Mouse (Mus musculus): Measurements from ENCODE around the gene Cacna1e. TPM values are rescaled to one million over a fixed set of nuclear protein-coding genes. Genes with fewer than 3 reads are reported as not detected.

The Cacna1e gene
- polyA plus RNA-seq, 1 experiment from 2014 or later, result 0.29 TPM

GRCm38 (mm10) chr1:154555811-154556210, 328.5 kb downstream of the Cacna1e start:
- WGBS, result 14% methylated on average over 1 of the region's 1 CpGs
- no peak overlapping the region for H3K9ac ChIP-seq

GRCm38 (mm10) chr1:154553132-154553531, 331.2 kb downstream of the Cacna1e start:
- Histone ChIP-seq H3K4me1 (replicated peaks) (no peaks in the 10 kb centered on the region; the same call in 1 of the 2 replicates), H3K4me2 (no peak overlapping the region), H3K36me3 (no peaks in the 10 kb centered on the region), H3K4me3 (no peak overlapping the region), H3K9ac (no peak overlapping the region), H3K27ac (ENCODE audit: poor library complexity, severe bottlenecking) (no peak overlapping the region), H3K27me3 (replicated peaks) (no peaks in the 10 kb centered on the region), H3K9me3 (replicated peaks) (no peaks in the 10 kb centered on the region)
- no peak for ATAC-seq (ENCODE audit: insufficient number of reproducible peaks, low FRiP score)
- 77% methylated on average over 1 of the region's 1 CpGs for WGBS

More at GRCm38 (mm10) chr1:154555811-154556210, 328.5 kb downstream of the Cacna1e start:
- Histone ChIP-seq H3K4me1 (replicated peaks) (no peaks in the 10 kb centered on the region; the same call in 1 of the 2 replicates), H3K27me3 (replicated peaks) (no peaks in the 10 kb centered on the region), H3K9me3 (replicated peaks) (no peaks in the 10 kb centered on the region), H3K4me3 (no peak overlapping the region), H3K27ac (ENCODE audit: poor library complexity, severe bottlenecking) (no peak overlapping the region), H3K4me2 (no peak overlapping the region), H3K36me3 (no peaks in the 10 kb centered on the region)
- peak; percentile 73 for ATAC-seq (ENCODE audit: insufficient number of reproducible peaks, low FRiP score)

- H3K27me3 ChIP-seq (replicated peaks), result no peaks in the 10 kb centered on the region
- no peaks in the 10 kb centered on the region for H3K36me3 ChIP-seq
- H3K4me1 ChIP-seq (replicated peaks), result no peaks in the 10 kb centered on the region
- H3K9me3 ChIP-seq (replicated peaks), result no peaks in the 10 kb centered on the region
- no peak overlapping the region for H3K4me2 ChIP-seq
- no peak overlapping the region for H3K4me3 ChIP-seq
- no peak overlapping the region for H3K27ac ChIP-seq (ENCODE audit: poor library complexity, severe bottlenecking)
- H3K9ac ChIP-seq, result no peak overlapping the region
- no peak for ATAC-seq (ENCODE audit: insufficient number of reproducible peaks, low FRiP score)
Measured at GRCm38 (mm10) chr1:154537445-154537844, 346.9 kb downstream of the Cacna1e start.

GRCm38 (mm10) chr1:154536763-154537162, 347.5 kb downstream of the Cacna1e start:
- no peak overlapping the region for H3K4me3 ChIP-seq
- H3K9me3 ChIP-seq (replicated peaks), result no peaks in the 10 kb centered on the region
- no peak overlapping the region for H3K9ac ChIP-seq
- no peak overlapping the region for H3K4me2 ChIP-seq
- no peak overlapping the region for H3K27ac ChIP-seq (ENCODE audit: poor library complexity, severe bottlenecking)
- 80% methylated on average over 2 of the region's 2 CpGs for WGBS
- no peaks in the 10 kb centered on the region for H3K27me3 ChIP-seq (replicated peaks)
- H3K4me1 ChIP-seq (replicated peaks), result no peaks in the 10 kb centered on the region
- ATAC-seq (ENCODE audit: insufficient number of reproducible peaks, low FRiP score), result no peak
- H3K36me3 ChIP-seq, result no peaks in the 10 kb centered on the region

- Histone ChIP-seq H3K9me3 (replicated peaks) (no peaks in the 10 kb centered on the region), H3K27ac (ENCODE audit: poor library complexity, severe bottlenecking) (no peak overlapping the region), H3K9ac (no peak overlapping the region), H3K27me3 (replicated peaks) (no peaks in the 10 kb centered on the region), H3K4me2 (no peak overlapping the region), H3K4me1 (replicated peaks) (no peaks in the 10 kb centered on the region), H3K36me3 (no peaks in the 10 kb centered on the region), H3K4me3 (no peak overlapping the region)
- no peak for ATAC-seq (ENCODE audit: insufficient number of reproducible peaks, low FRiP score)
- 71% methylated on average over 11 of the region's 11 CpGs for WGBS
Measured at GRCm38 (mm10) chr1:154532987-154533940, 351.0 kb downstream of the Cacna1e start.

GRCm38 (mm10) chr1:154529666-154530065, 354.6 kb downstream of the Cacna1e start:
- 80% methylated on average over 4 of the region's 4 CpGs for WGBS
- Histone ChIP-seq H3K4me1 (replicated peaks) (no peaks in the 10 kb centered on the region), H3K9me3 (replicated peaks) (no peaks in the 10 kb centered on the region), H3K4me2 (no peak overlapping the region), H3K9ac (no peak overlapping the region), H3K27ac (ENCODE audit: poor library complexity, severe bottlenecking) (no peak overlapping the region), H3K36me3 (no peaks in the 10 kb centered on the region), H3K4me3 (no peak overlapping the region), H3K27me3 (replicated peaks) (no peaks in the 10 kb centered on the region)
- ATAC-seq (ENCODE audit: insufficient number of reproducible peaks, low FRiP score), result no peak

- Histone ChIP-seq H3K4me3 (no peak overlapping the region), H3K36me3 (no peaks in the 10 kb centered on the region), H3K27ac (ENCODE audit: poor library complexity, severe bottlenecking) (no peak overlapping the region), H3K27me3 (replicated peaks) (no peaks in the 10 kb centered on the region), H3K4me1 (replicated peaks) (no peaks in the 10 kb centered on the region), H3K9ac (no peak overlapping the region), H3K4me2 (no peak overlapping the region), H3K9me3 (replicated peaks) (no peaks in the 10 kb centered on the region)
- no peak for ATAC-seq (ENCODE audit: insufficient number of reproducible peaks, low FRiP score)
- 82% methylated on average over 6 of the region's 6 CpGs for WGBS
Measured at GRCm38 (mm10) chr1:154528803-154529202, 355.5 kb downstream of the Cacna1e start.

GRCm38 (mm10) chr1:154520715-154521114, 363.6 kb downstream of the Cacna1e start:
- H3K4me3 ChIP-seq, result no peak overlapping the region
- H3K4me2 ChIP-seq, result no peak overlapping the region
- H3K9ac ChIP-seq, result no peak overlapping the region
- no peaks in the 10 kb centered on the region for H3K36me3 ChIP-seq
- H3K4me1 ChIP-seq (replicated peaks), result no peaks in the 10 kb centered on the region
- H3K27ac ChIP-seq (ENCODE audit: poor library complexity, severe bottlenecking), result no peak overlapping the region
- WGBS, result 80% methylated on average over 2 of the region's 2 CpGs
- no peaks in the 10 kb centered on the region for H3K27me3 ChIP-seq (replicated peaks)
- no peak for ATAC-seq (ENCODE audit: insufficient number of reproducible peaks, low FRiP score)
- no peaks in the 10 kb centered on the region for H3K9me3 ChIP-seq (replicated peaks)

GRCm38 (mm10) chr1:154515350-154515749, 369.0 kb downstream of the Cacna1e start:
- Histone ChIP-seq H3K27ac (ENCODE audit: poor library complexity, severe bottlenecking) (no peak overlapping the region), H3K4me3 (no peak overlapping the region), H3K9ac (no peak overlapping the region), H3K36me3 (no peaks in the 10 kb centered on the region), H3K27me3 (replicated peaks) (no peaks in the 10 kb centered on the region), H3K4me1 (replicated peaks) (no peaks in the 10 kb centered on the region), H3K4me2 (no peak overlapping the region), H3K9me3 (replicated peaks) (no peaks in the 10 kb centered on the region)
- no peak for ATAC-seq (ENCODE audit: insufficient number of reproducible peaks, low FRiP score)
- 87% methylated on average over 2 of the region's 2 CpGs for WGBS

- no peak overlapping the region for H3K27ac ChIP-seq (ENCODE audit: poor library complexity, severe bottlenecking)
- H3K9me3 ChIP-seq (replicated peaks), result no peaks in the 10 kb centered on the region
- H3K4me3 ChIP-seq, result no peak overlapping the region
- no peaks in the 10 kb centered on the region for H3K4me1 ChIP-seq (replicated peaks)
- H3K27me3 ChIP-seq (replicated peaks), result no peaks in the 10 kb centered on the region
- H3K36me3 ChIP-seq, result no peaks in the 10 kb centered on the region
- H3K4me2 ChIP-seq, result no peak overlapping the region
- H3K9ac ChIP-seq, result no peak overlapping the region
- no peak for ATAC-seq (ENCODE audit: insufficient number of reproducible peaks, low FRiP score)
Measured at GRCm38 (mm10) chr1:154511736-154512135, 372.6 kb downstream of the Cacna1e start.

- Histone ChIP-seq H3K9me3 (replicated peaks) (no peaks in the 10 kb centered on the region), H3K4me3 (no peak overlapping the region), H3K9ac (no peak overlapping the region), H3K36me3 (no peaks in the 10 kb centered on the region), H3K27ac (ENCODE audit: poor library complexity, severe bottlenecking) (no peak overlapping the region), H3K4me2 (no peak overlapping the region), H3K4me1 (replicated peaks) (no peaks in the 10 kb centered on the region), H3K27me3 (replicated peaks) (no peaks in the 10 kb centered on the region)
- 75% methylated on average over 4 of the region's 4 CpGs for whole genome bisulfite sequencing
- no peak for ATAC-seq (ENCODE audit: insufficient number of reproducible peaks, low FRiP score)
Measured at GRCm38 (mm10) chr1:154504005-154504404, 380.3 kb downstream of the Cacna1e start.
